Mouse (Mus musculus) heart, adult 11 months (tissue): Measurements from ENCODE around the gene Gm44973.
"Not testable (repeated sequence)": the region's sequence is repeated elsewhere in the genome, so short reads cannot be mapped to it uniquely, and the experiment has no call there.

Experiments
- DNase-seq: peaks from one replicate; pipeline ENCODE4 v3.0.0; 2022

Gene Gm44973

GRCm38 (mm10) chr7:5052438-5052837 is 37.1 kb downstream of the Gm44973 start:
- peak; percentile 85 for DNase-seq

- peak; percentile 89 for DNase-seq
Measured at GRCm38 (mm10) chr7:5052931-5053343, 37.6 kb downstream of the Gm44973 start.

- peak; percentile 89 for DNase-seq
Measured at GRCm38 (mm10) chr7:5053456-5054179, 38.3 kb downstream of the Gm44973 start.

GRCm38 (mm10) chr7:5056651-5057263 is 41.5 kb downstream of the Gm44973 start:
- DNase-seq = peak; percentile 89

GRCm38 (mm10) chr7:5057381-5057780 is 42.1 kb downstream of the Gm44973 start:
- DNase-seq = no peak

- peak; percentile 94 for DNase-seq
Measured at GRCm38 (mm10) chr7:5057804-5058203, 42.5 kb downstream of the Gm44973 start.

GRCm38 (mm10) chr7:5058631-5059030 is 43.3 kb downstream of the Gm44973 start:
- peak; percentile 84 for DNase-seq

- peak; percentile 94 for DNase-seq
Measured at GRCm38 (mm10) chr7:5059421-5059820, 44.1 kb downstream of the Gm44973 start.

- DNase-seq = peak; percentile 98
Measured at GRCm38 (mm10) chr7:5060239-5060731, 45.0 kb downstream of the Gm44973 start.

- DNase-seq = peak; percentile 100
Measured at GRCm38 (mm10) chr7:5060944-5061773, 45.9 kb downstream of the Gm44973 start.

- DNase-seq = peak; percentile 99
Measured at GRCm38 (mm10) chr7:5061774-5062359, 46.6 kb downstream of the Gm44973 start, which contains the start of gene U2af2. Gene U2af2, plus strand, starts transcription at chr7:5062143.

GRCm38 (mm10) chr7:5062360-5063001 is 47.2 kb downstream of the Gm44973 start:
- DNase-seq = no peak

- DNase-seq = no peak
Measured at GRCm38 (mm10) chr7:5064886-5065285, 49.6 kb downstream of the Gm44973 start.

- DNase-seq = no peak
Measured at GRCm38 (mm10) chr7:5073586-5073985, 58.3 kb downstream of the Gm44973 start.

GRCm38 (mm10) chr7:5074984-5075383 is 59.7 kb downstream of the Gm44973 start:
- DNase-seq = no peak

GRCm38 (mm10) chr7:5076931-5077330 is 61.6 kb downstream of the Gm44973 start:
- DNase-seq = no peak

GRCm38 (mm10) chr7:5079365-5080009 is 64.2 kb downstream of the Gm44973 start:
- not testable (repeated sequence) for DNase-seq

- peak; percentile 99 for DNase-seq
Measured at GRCm38 (mm10) chr7:5080010-5080751, 64.9 kb downstream of the Gm44973 start, which contains the start of gene Epn1. Gene Epn1, plus strand, starts transcription at chr7:5080235.

GRCm38 (mm10) chr7:5080815-5081214 is 65.5 kb downstream of the Gm44973 start:
- DNase-seq = no peak

- no peak for DNase-seq
Measured at GRCm38 (mm10) chr7:5081241-5081640, 65.9 kb downstream of the Gm44973 start.

- DNase-seq = no peak
Measured at GRCm38 (mm10) chr7:5081939-5082338, 66.6 kb downstream of the Gm44973 start.
